Mouse (Mus musculus) limb, embryonic 14.5 days (tissue): Measurements from ENCODE around the gene Hes2. TPM values are rescaled to one million over a fixed set of nuclear protein-coding genes. Genes with fewer than 3 reads are reported as not detected.

ENCODE experiments used
- ATAC-seq: fragments of 200-750 bp; cut with Nextera tagmentation; 2 replicates; pipeline ENCODE4 v1.8.0; 2017; ENCODE audit warnings: low read depth, moderate number of reproducible peaks, moderate TSS enrichment; ENCODE audit not compliant: low FRiP score
- DNase-seq: peaks from one replicate; pipeline ENCODE4 v3.0.0-alpha.2; 2015; ENCODE audit warnings: low spot score
- H3K27ac ChIP-seq: fragments of 300-500 bp; sonication (generic); replicated peaks from 2 replicates; pipeline ENCODE4 v1.5.1; 2014; ENCODE audit warnings: low read depth, mild to moderate bottlenecking, low read length, moderate library complexity, mixed read lengths
- H3K27me3 ChIP-seq: fragments of 300-500 bp; sonication (generic); 2 replicates; pipeline ENCODE4 v1.6.1; 2014; ENCODE audit warnings: low read length, mixed read lengths; ENCODE audit not compliant: control insufficient read depth, insufficient read depth
- H3K36me3 ChIP-seq: fragments of 300-500 bp; sonication (generic); 2 replicates; pipeline ENCODE4 v1.6.1; 2014; ENCODE audit warnings: mild to moderate bottlenecking, low read length, moderate library complexity, mixed read lengths; ENCODE audit not compliant: control insufficient read depth, insufficient read depth
- H3K4me1 ChIP-seq: fragments of 300-500 bp; sonication (generic); 2 replicates; pipeline ENCODE4 v1.6.1; 2014; ENCODE audit warnings: antibody characterized with exemption, low read length, mixed read lengths; ENCODE audit not compliant: control insufficient read depth, insufficient read depth
- H3K4me2 ChIP-seq: fragments of 300-500 bp; sonication (generic); replicated peaks from 2 replicates; pipeline ENCODE4 v1.6.1; 2014; ENCODE audit warnings: low read depth, mild to moderate bottlenecking, low read length, moderate library complexity; ENCODE audit not compliant: severe bottlenecking
- H3K4me3 ChIP-seq: fragments of 300-500 bp; sonication (generic); replicated peaks from 2 replicates; pipeline ENCODE4 v1.5.1; 2014; ENCODE audit warnings: low read length
- H3K9ac ChIP-seq: fragments of 300-500 bp; sonication (generic); 2 replicates; pipeline ENCODE4 v1.6.1; 2014; ENCODE audit warnings: mild to moderate bottlenecking, low read depth, low read length, moderate library complexity; ENCODE audit not compliant: severe bottlenecking
- H3K9me3 ChIP-seq: fragments of 300-500 bp; sonication (generic); 2 replicates; pipeline ENCODE4 v1.6.1; 2016; ENCODE audit warnings: low read length; ENCODE audit not compliant: control insufficient read depth
- POLR2A ChIP-seq: fragments of 200-500 bp; IDR thresholded peaks from 2 replicates; pipeline ENCODE4 v1.8.0; 2012; ENCODE audit warnings: inconsistent platforms, mild to moderate bottlenecking, moderate library complexity, borderline replicate concordance; ENCODE audit not compliant: insufficient read depth, insufficient read length; ENCODE audit errors: extremely low read depth
- WGBS: fragments of 180-500 bp; shearing (Covaris S2); extraction: QIAGEN DNeasy Blood & Tissue Kit; methylation state at CpG from one replicate; pipeline ENCODE4 v1.1.7; 2014; 5-methylcytosine and 5-hydroxymethylcytosine counted together
- polyA plus RNA-seq, 2 experiments: library from polyadenylated mRNA; depleted of rRNA in 1 of 2; stranded (reverse) in 1 of 2; unstranded in 1 of 2; fragments of >200 nt; fragmentation: Nextera tagmentation in 1 of 2; extraction: Ambion mirVana in 1 of 2; gene quantifications; 2 replicates each; pipeline versions ENCODE4 v1.2.1 to v1.2.3; 2012 to 2014

The Hes2 gene
- polyA plus RNA-seq, 2 experiments, result 0.04 TPM; not detected in 1

- DNase-seq, result no peak
- 1% methylated on average over 35 of the region's 35 CpGs for WGBS
Observed at GRCm38 (mm10) chr4:152178344-152178864, 19.7 kb downstream of the Hes2 start.

GRCm38 (mm10) chr4:152178916-152179705 is 20.4 kb downstream of the Hes2 start:
- TF ChIP-seq POLR2A, result no peak
- peaks cover 11% of the 10 kb centered on the region; the same call in 1 of the 2 replicates for H3K4me1 ChIP-seq
- H3K9me3 ChIP-seq, result no peaks in the 10 kb centered on the region
- no peak overlapping the region for H3K27ac ChIP-seq
- ATAC-seq, result no peak
- peaks cover 13% of the 10 kb centered on the region for H3K27me3 ChIP-seq
- peak overlapping the region; percentile 95 for H3K4me2 ChIP-seq
- H3K9ac ChIP-seq, result no peak overlapping the region
- 26% methylated on average over 16 of the region's 16 CpGs for WGBS
- no peak for DNase-seq
- peak overlapping the region; percentile 67 for H3K4me3 ChIP-seq
- H3K36me3 ChIP-seq, result no peaks in the 10 kb centered on the region

More at GRCm38 (mm10) chr4:152178344-152178864, 19.7 kb downstream of the Hes2 start:
- no peaks in the 10 kb centered on the region for H3K36me3 ChIP-seq
- peak overlapping the region; percentile 67 for H3K4me3 ChIP-seq
- H3K4me2 ChIP-seq, result peak overlapping the region; percentile 95
- H3K9me3 ChIP-seq, result no peaks in the 10 kb centered on the region
- H3K4me1 ChIP-seq, result peaks cover 11% of the 10 kb centered on the region; the same call in 1 of the 2 replicates
- peak overlapping the region; percentile 91 for H3K9ac ChIP-seq
- TF ChIP-seq POLR2A, result no peak
- peaks cover 13% of the 10 kb centered on the region for H3K27me3 ChIP-seq
- ATAC-seq, result peak; percentile 54; the same call in 1 of the 2 replicates
- no peak overlapping the region for H3K27ac ChIP-seq

- 84% methylated on average over 16 of the region's 16 CpGs for WGBS
- Histone ChIP-seq H3K27ac (no peak overlapping the region), H3K36me3 (no peaks in the 10 kb centered on the region), H3K27me3 (peaks cover 13% of the 10 kb centered on the region), H3K4me2 (no peak overlapping the region), H3K9me3 (no peaks in the 10 kb centered on the region), H3K4me3 (no peak overlapping the region), H3K4me1 (peaks cover 13% of the 10 kb centered on the region), H3K9ac (no peak overlapping the region)
- ATAC-seq (no peak), DNase-seq (no peak)
- TF ChIP-seq POLR2A, result no peak
Observed at GRCm38 (mm10) chr4:152179946-152180660, 21.4 kb downstream of the Hes2 start.

- Histone ChIP-seq H3K9ac (no peak overlapping the region), H3K27me3 (peaks cover 13% of the 10 kb centered on the region), H3K4me3 (no peak overlapping the region), H3K36me3 (no peaks in the 10 kb centered on the region), H3K4me2 (no peak overlapping the region), H3K9me3 (no peaks in the 10 kb centered on the region), H3K4me1 (peaks cover 33% of the 10 kb centered on the region), H3K27ac (no peak overlapping the region)
- ATAC-seq (no peak), DNase-seq (no peak)
- no peak for TF ChIP-seq POLR2A
- 85% methylated on average over 10 of the region's 10 CpGs for WGBS
Observed at GRCm38 (mm10) chr4:152182205-152182604, 23.5 kb downstream of the Hes2 start.

GRCm38 (mm10) chr4:152184353-152185035 is 25.8 kb downstream of the Hes2 start:
- no peak for TF ChIP-seq POLR2A
- 57% methylated on average over 7 of the region's 7 CpGs for WGBS
- Histone ChIP-seq H3K9me3 (no peaks in the 10 kb centered on the region), H3K4me1 (peaks cover 24% of the 10 kb centered on the region), H3K36me3 (no peaks in the 10 kb centered on the region), H3K9ac (no peak overlapping the region), H3K27me3 (peaks cover under 1% of the 10 kb centered on the region; the same call in 1 of the 2 replicates), H3K4me2 (no peak overlapping the region), H3K4me3 (no peak overlapping the region), H3K27ac (peak overlapping the region; percentile 90; the same call in 1 of the 2 replicates)
- ATAC-seq (no peak), DNase-seq (no peak)
